Mouse (Mus musculus): ENCODE data around the gene Gm11213. TPM values are rescaled to one million over a fixed set of nuclear protein-coding genes. Genes with fewer than 3 reads are reported as not detected.

Gene Gm11213
- total and polyA plus RNA-seq, 3 experiments: not detected

DNA sequence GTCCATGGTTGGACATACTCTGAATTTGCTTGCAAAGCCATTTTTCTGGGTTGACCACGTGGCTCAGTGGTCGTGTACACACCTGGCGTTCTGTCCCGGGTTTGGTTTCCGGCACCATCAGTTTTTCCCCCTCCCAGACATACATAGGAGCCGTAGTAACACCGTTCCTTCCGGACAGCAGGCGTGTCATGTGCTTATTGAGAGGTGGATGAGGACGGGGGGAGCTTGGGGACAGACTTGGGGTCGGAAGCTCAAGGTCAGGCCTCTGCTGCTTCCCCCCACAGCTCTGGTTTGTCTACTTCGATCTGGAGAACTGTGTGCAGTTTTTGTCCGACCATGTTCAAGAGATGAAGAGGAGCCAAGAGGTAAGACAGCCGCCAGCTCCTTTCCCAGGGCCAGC lies 25.4 kb downstream of the Gm11213 start:
- Histone ChIP-seq H3K4me2 (ENCODE audit: insufficient read depth, low read depth, poor library complexity, severe bottlenecking) (no peak overlapping the region), H3K27ac (ENCODE audit: insufficient read depth, low read depth) (no peak overlapping the region), H3K4me3 (replicated peaks in 1 of 3; ENCODE audit: low read depth in 2 of 3, low read length in 2 of 3, poor library complexity in 1 of 3) (no peak overlapping the region), H3K4me1 (ENCODE audit: control insufficient read depth in 1 of 2, insufficient read depth in 2 of 2) (no peaks in the 10 kb centered on the region), H3K36me3 (replicated peaks in 1 of 2; ENCODE audit: control insufficient read depth in 1 of 2, insufficient read depth in 1 of 2, low read length in 1 of 2) (peaks cover 29 to 68% of the 10 kb centered on the region in 2 experiments), H3K9ac (ENCODE audit: insufficient read depth, low read depth) (no peak overlapping the region), H3K9me3 (replicated peaks; ENCODE audit: low read length) (peaks cover 4% of the 10 kb centered on the region), H3K27me3 (replicated peaks) (no peaks in the 10 kb centered on the region), H3K79me2 (replicated peaks; ENCODE audit: control insufficient read depth, extremely low read depth, insufficient read depth, poor library complexity, severe bottlenecking) (no peaks in the 10 kb centered on the region)
- DNase-seq (ENCODE audit: extremely low read depth): no peak
- in situ Hi-C loops (cut with MboI; ENCODE audit: low pct_ligation_motif_present, low pct_unique_long_range_greater_than_20kb, low sequenced_read_pairs): no loop called here
- no peak for TF ChIP-seq POLR2A (IDR thresholded peaks at IDR 0.05; ENCODE audit: low read depth, low read length)
- dilution Hi-C loops (cut with MboI; ENCODE audit: extremely low pct_ligation_motif_present, extremely low pct_unique_long_range_greater_than_20kb, low sequenced_read_pairs): no loop called here

DNA sequence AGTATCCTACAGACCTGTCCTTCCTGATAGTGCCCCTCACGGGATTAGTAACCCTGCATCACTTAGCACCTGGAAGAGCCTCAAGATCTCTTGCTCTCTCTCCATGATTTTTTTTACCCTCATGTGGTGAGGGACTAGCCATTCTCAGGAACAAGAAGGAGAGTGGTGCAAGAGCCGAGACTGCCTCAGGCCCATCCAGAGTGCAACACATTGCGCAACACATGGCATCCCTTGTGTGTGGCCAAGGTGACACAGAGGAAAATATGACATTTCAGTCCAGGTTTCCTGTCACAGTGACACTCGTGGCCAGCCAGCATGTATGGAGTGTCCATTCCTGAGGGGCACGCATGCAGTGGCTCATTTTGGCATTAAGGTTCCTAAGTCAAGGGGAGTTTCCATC lies 32.4 kb downstream of the Gm11213 start:
- Histone ChIP-seq H3K79me2 (replicated peaks; ENCODE audit: control insufficient read depth, extremely low read depth, insufficient read depth, poor library complexity, severe bottlenecking) (no peaks in the 10 kb centered on the region), H3K27me3 (replicated peaks) (no peaks in the 10 kb centered on the region), H3K36me3 (replicated peaks in 1 of 2; ENCODE audit: control insufficient read depth in 1 of 2, insufficient read depth in 1 of 2, low read length in 1 of 2) (peaks cover 51 to 66% of the 10 kb centered on the region in 2 experiments), H3K4me3 (replicated peaks in 1 of 3; ENCODE audit: low read depth in 2 of 3, low read length in 2 of 3, poor library complexity in 1 of 3) (no peak overlapping the region), H3K4me2 (ENCODE audit: insufficient read depth, low read depth, poor library complexity, severe bottlenecking) (no peak overlapping the region), H3K4me1 (ENCODE audit: control insufficient read depth in 1 of 2, insufficient read depth in 2 of 2) (no peaks in the 10 kb centered on the region), H3K27ac (ENCODE audit: insufficient read depth, low read depth) (no peak overlapping the region), H3K9me3 (replicated peaks; ENCODE audit: low read length) (peaks cover 15% of the 10 kb centered on the region), H3K9ac (ENCODE audit: insufficient read depth, low read depth) (no peak overlapping the region)
- dilution Hi-C loops (cut with MboI; ENCODE audit: extremely low pct_ligation_motif_present, extremely low pct_unique_long_range_greater_than_20kb, low sequenced_read_pairs): no loop called here
- in situ Hi-C loops (cut with MboI; ENCODE audit: low pct_ligation_motif_present, low pct_unique_long_range_greater_than_20kb, low sequenced_read_pairs): loop anchor here (25.0 kb wide), 1 partner anchor 360 kb away; the partner anchor contains the start of gene Col27a1
- TF ChIP-seq ELF1 (IDR thresholded peaks at IDR 0.05; ENCODE audit: low read depth, low read length) (no peak), RAD21 (IDR thresholded peaks at IDR 0.05; ENCODE audit: low read depth, low read length) (no peak), USF1 (IDR thresholded peaks at IDR 0.05; ENCODE audit: low read depth, low read length) (no peak), POLR2AphosphoS2 (IDR thresholded peaks at IDR 0.05; ENCODE audit: low read depth, low read length) (no peak), USF2 (conservative IDR thresholded peaks at IDR 0.05; ENCODE audit: low read depth, low read length) (no peak), HCFC1 (IDR thresholded peaks at IDR 0.05; ENCODE audit: low read depth, low read length) (no peak), MXI1 (IDR thresholded peaks at IDR 0.05; ENCODE audit: low read depth, low read length) (no peak), CHD2 (IDR thresholded peaks at IDR 0.05; ENCODE audit: low read length) (no peak), RCOR1 (conservative IDR thresholded peaks at IDR 0.05; ENCODE audit: low read depth, low read length) (no peak)
- no peak for DNase-seq (ENCODE audit: extremely low read depth)

DNA sequence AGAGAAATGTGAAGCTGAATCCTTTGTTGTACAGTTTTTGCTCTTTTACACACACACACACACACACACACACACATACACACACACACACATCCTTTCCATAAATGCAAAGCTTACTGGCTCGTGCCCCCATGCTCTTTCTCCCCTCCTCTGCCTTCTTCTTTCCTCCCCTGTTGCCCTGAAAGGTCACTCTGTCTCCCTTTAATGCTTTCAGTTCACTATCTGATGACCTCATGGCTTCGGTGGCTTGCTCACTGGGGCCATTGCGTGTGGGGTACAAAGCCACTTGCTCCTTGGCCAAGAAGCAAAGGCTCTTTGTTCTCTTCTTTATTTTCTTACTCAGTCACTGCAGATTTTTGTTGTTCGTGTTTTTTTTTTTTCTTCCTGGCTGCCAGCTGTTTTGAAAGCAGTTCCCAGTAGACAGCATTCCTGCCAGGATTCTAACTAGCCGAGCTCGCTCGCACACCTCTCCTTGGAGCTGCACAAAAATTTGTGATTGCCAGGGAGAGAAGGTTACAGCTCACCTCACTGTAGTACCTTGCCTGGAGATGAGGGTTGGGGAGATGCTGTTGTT lies 34.8 kb downstream of the Gm11213 start:
- no peaks in the 10 kb centered on the region for H3K27me3 ChIP-seq (replicated peaks)
- H3K9me3 ChIP-seq (replicated peaks; ENCODE audit: low read length): peaks cover 12% of the 10 kb centered on the region
- in situ Hi-C loops (cut with MboI; ENCODE audit: low pct_ligation_motif_present, low pct_unique_long_range_greater_than_20kb, low sequenced_read_pairs) (loop anchor here (25.0 kb wide), 1 partner anchor 358 kb away; the partner anchor contains the start of gene Col27a1), dilution Hi-C loops (cut with MboI; ENCODE audit: extremely low pct_ligation_motif_present, extremely low pct_unique_long_range_greater_than_20kb, low sequenced_read_pairs) (no loop called here)
- H3K4me2 ChIP-seq (ENCODE audit: insufficient read depth, low read depth, poor library complexity, severe bottlenecking): no peak overlapping the region
- no peak overlapping the region for H3K27ac ChIP-seq (ENCODE audit: insufficient read depth, low read depth)
- H3K4me3 ChIP-seq (replicated peaks in 1 of 3; ENCODE audit: low read depth in 2 of 3, low read length in 2 of 3, poor library complexity in 1 of 3): no peak overlapping the region
- TF ChIP-seq MYC (IDR thresholded peaks at IDR 0.05; ENCODE audit: low read depth, low read length) (no peak), USF1 (IDR thresholded peaks at IDR 0.05; ENCODE audit: low read depth, low read length) (no peak), JUND (conservative IDR thresholded peaks at IDR 0.05; ENCODE audit: low read depth, low read length) (no peak), JUN (IDR thresholded peaks at IDR 0.05; ENCODE audit: insufficient read depth, low read depth, low read length) (no peak), SIN3A (IDR thresholded peaks at IDR 0.05; ENCODE audit: low read length) (no peak), CHD1 (IDR thresholded peaks at IDR 0.05; ENCODE audit: low read depth, low read length) (no peak)
- peaks cover 57 to 81% of the 10 kb centered on the region in 2 experiments for H3K36me3 ChIP-seq (replicated peaks in 1 of 2; ENCODE audit: control insufficient read depth in 1 of 2, insufficient read depth in 1 of 2, low read length in 1 of 2)
- no peak overlapping the region for H3K9ac ChIP-seq (ENCODE audit: insufficient read depth, low read depth)
- H3K4me1 ChIP-seq (ENCODE audit: control insufficient read depth in 1 of 2, insufficient read depth in 2 of 2): no peaks in the 10 kb centered on the region
- no peak for DNase-seq (ENCODE audit: extremely low read depth)
- H3K79me2 ChIP-seq (replicated peaks; ENCODE audit: control insufficient read depth, extremely low read depth, insufficient read depth, poor library complexity, severe bottlenecking): no peaks in the 10 kb centered on the region
